Mouse (Mus musculus): ENCODE data around the gene Ccdc54. TPM values are rescaled to one million over a fixed set of nuclear protein-coding genes. Genes with fewer than 3 reads are reported as not detected.

Gene Ccdc54
- polyA plus RNA-seq, 1 experiment from 2014 or later, result not detected

GRCm38 (mm10) chr16:50589574-50590151 is 1.3 kb downstream of the Ccdc54 start:
- WGBS, result 88% methylated on average over 11 of the region's 11 CpGs
- H3K4me3 ChIP-seq, result no peak overlapping the region
- no peaks in the 10 kb centered on the region for H3K27me3 ChIP-seq (ENCODE audit: low read depth, poor library complexity, severe bottlenecking)
- H3K27ac ChIP-seq, result no peak overlapping the region
- H3K9me3 ChIP-seq (replicated peaks), result no peaks in the 10 kb centered on the region
- no peak for DNase-seq (ENCODE audit: low spot score)
- H3K4me1 ChIP-seq, result no peaks in the 10 kb centered on the region
- no peaks in the 10 kb centered on the region for H3K36me3 ChIP-seq

- Histone ChIP-seq H3K9me3 (replicated peaks) (no peaks in the 10 kb centered on the region), H3K4me3 (no peak overlapping the region), H3K27me3 (ENCODE audit: low read depth, poor library complexity, severe bottlenecking) (no peaks in the 10 kb centered on the region), H3K36me3 (no peaks in the 10 kb centered on the region), H3K4me1 (no peaks in the 10 kb centered on the region), H3K27ac (no peak overlapping the region)
- DNase-seq (ENCODE audit: low spot score), result no peak
- 84% methylated on average over 1 of the region's 1 CpGs for WGBS
These were observed 2.8 kb downstream of the Ccdc54 start for GRCm38 (mm10) chr16:50588191-50588590.

GRCm38 (mm10) chr16:50587139-50587538 is 3.8 kb downstream of the Ccdc54 start:
- Histone ChIP-seq H3K27me3 (ENCODE audit: low read depth, poor library complexity, severe bottlenecking) (no peaks in the 10 kb centered on the region), H3K4me3 (no peak overlapping the region), H3K27ac (no peak overlapping the region), H3K9me3 (replicated peaks) (no peaks in the 10 kb centered on the region), H3K4me1 (no peaks in the 10 kb centered on the region), H3K36me3 (no peaks in the 10 kb centered on the region)
- DNase-seq (ENCODE audit: low spot score), result no peak
- WGBS, result 91% methylated on average over 7 of the region's 7 CpGs

- Histone ChIP-seq H3K4me1 (no peaks in the 10 kb centered on the region), H3K27me3 (ENCODE audit: low read depth, poor library complexity, severe bottlenecking) (no peaks in the 10 kb centered on the region), H3K4me3 (no peak overlapping the region), H3K9me3 (replicated peaks) (no peaks in the 10 kb centered on the region), H3K36me3 (no peaks in the 10 kb centered on the region), H3K27ac (no peak overlapping the region)
- 86% methylated on average over 6 of the region's 6 CpGs for WGBS
- no peak for DNase-seq (ENCODE audit: low spot score)
These were observed 12.6 kb downstream of the Ccdc54 start for GRCm38 (mm10) chr16:50578361-50578760.

- H3K9me3 ChIP-seq (replicated peaks), result no peaks in the 10 kb centered on the region
- H3K27ac ChIP-seq, result no peak overlapping the region
- 75% methylated on average over 13 of the region's 13 CpGs for WGBS
- peaks cover 6% of the 10 kb centered on the region for H3K4me1 ChIP-seq
- no peaks in the 10 kb centered on the region for H3K36me3 ChIP-seq
- H3K27me3 ChIP-seq (ENCODE audit: low read depth, poor library complexity, severe bottlenecking), result no peaks in the 10 kb centered on the region
- H3K4me3 ChIP-seq, result no peak overlapping the region
- no peak for DNase-seq (ENCODE audit: low spot score)
These were observed 18.4 kb downstream of the Ccdc54 start for GRCm38 (mm10) chr16:50572557-50572956.

GRCm38 (mm10) chr16:50559163-50559771 is 31.7 kb downstream of the Ccdc54 start:
- no peaks in the 10 kb centered on the region for H3K4me1 ChIP-seq
- no peaks in the 10 kb centered on the region for H3K9me3 ChIP-seq (replicated peaks)
- H3K4me3 ChIP-seq, result no peak overlapping the region
- no peak overlapping the region for H3K27ac ChIP-seq
- 88% methylated on average over 6 of the region's 6 CpGs for whole genome bisulfite sequencing
- DNase-seq (ENCODE audit: low spot score), result no peak
- no peaks in the 10 kb centered on the region for H3K27me3 ChIP-seq (ENCODE audit: low read depth, poor library complexity, severe bottlenecking)
- no peaks in the 10 kb centered on the region for H3K36me3 ChIP-seq

GRCm38 (mm10) chr16:50553828-50554227 is 37.1 kb downstream of the Ccdc54 start:
- Histone ChIP-seq H3K4me3 (no peak overlapping the region), H3K9me3 (replicated peaks) (no peaks in the 10 kb centered on the region), H3K4me1 (no peaks in the 10 kb centered on the region), H3K27me3 (ENCODE audit: low read depth, poor library complexity, severe bottlenecking) (no peaks in the 10 kb centered on the region), H3K36me3 (no peaks in the 10 kb centered on the region), H3K27ac (no peak overlapping the region)
- WGBS, result 88% methylated on average over 2 of the region's 2 CpGs
- DNase-seq (ENCODE audit: low spot score), result no peak

GRCm38 (mm10) chr16:50551871-50552528 is 39.0 kb downstream of the Ccdc54 start:
- Histone ChIP-seq H3K4me1 (no peaks in the 10 kb centered on the region), H3K27me3 (ENCODE audit: low read depth, poor library complexity, severe bottlenecking) (no peaks in the 10 kb centered on the region), H3K36me3 (no peaks in the 10 kb centered on the region), H3K4me3 (no peak overlapping the region), H3K9me3 (replicated peaks) (no peaks in the 10 kb centered on the region), H3K27ac (no peak overlapping the region)
- DNase-seq (ENCODE audit: low spot score), result no peak
- 87% methylated on average over 7 of the region's 7 CpGs for WGBS

GRCm38 (mm10) chr16:50550927-50551326 is 40.0 kb downstream of the Ccdc54 start:
- DNase-seq (ENCODE audit: low spot score), result no peak
- Histone ChIP-seq H3K9me3 (replicated peaks) (no peaks in the 10 kb centered on the region), H3K4me3 (no peak overlapping the region), H3K27me3 (ENCODE audit: low read depth, poor library complexity, severe bottlenecking) (no peaks in the 10 kb centered on the region), H3K27ac (no peak overlapping the region), H3K4me1 (no peaks in the 10 kb centered on the region), H3K36me3 (no peaks in the 10 kb centered on the region)
- WGBS, result 94% methylated on average over 5 of the region's 5 CpGs

- 67% methylated on average over 5 of the region's 5 CpGs for WGBS
- no peaks in the 10 kb centered on the region for H3K27me3 ChIP-seq (ENCODE audit: low read depth, poor library complexity, severe bottlenecking)
- no peak for DNase-seq (ENCODE audit: low spot score)
- H3K4me3 ChIP-seq, result no peak overlapping the region
- H3K36me3 ChIP-seq, result no peaks in the 10 kb centered on the region
- H3K4me1 ChIP-seq, result no peaks in the 10 kb centered on the region
- no peak overlapping the region for H3K27ac ChIP-seq
- H3K9me3 ChIP-seq (replicated peaks), result no peaks in the 10 kb centered on the region
These were observed 48.2 kb downstream of the Ccdc54 start for GRCm38 (mm10) chr16:50542554-50543333.
